Mouse (Mus musculus): ENCODE measurements at regions not wholly inside any gene's neighbourhood (a gene's known extent, or its start where the extent isn't known, plus 50 kb on each side); places are given as distances from the start of the nearest gene placed in this dataset.

GRCm38 (mm10) chr8:116837991-116838390 lies 83.3 kb downstream of the Cmc2 start:
- H3K36me3 ChIP-seq (ENCODE audit: control insufficient read depth, insufficient read depth, low read length): no peaks in the 10 kb centered on the region
- no peak overlapping the region for H3K9ac ChIP-seq (ENCODE audit: low read length)
- no peak overlapping the region for H3K4me3 ChIP-seq (ENCODE audit: low read depth, low read length)
- DNase-seq (ENCODE audit: low spot score): peak; percentile 5
- WGBS: 64% methylated on average over 2 of the region's 2 CpGs
- H3K27me3 ChIP-seq (replicated peaks; ENCODE audit: control insufficient read depth, insufficient read depth, low read length): no peaks in the 10 kb centered on the region
- H3K4me2 ChIP-seq (ENCODE audit: low read length): no peak overlapping the region
- no peak overlapping the region for H3K27ac ChIP-seq (ENCODE audit: low read depth, low read length)
- no peaks in the 10 kb centered on the region for H3K9me3 ChIP-seq (replicated peaks; ENCODE audit: control insufficient read depth, low read length)
- no peaks in the 10 kb centered on the region for H3K4me1 ChIP-seq (ENCODE audit: control insufficient read depth, insufficient read depth, low read length)
- ATAC-seq: no peak

- WGBS: 93% methylated on average over 2 of the region's 2 CpGs
- no peak for DNase-seq (ENCODE audit: low spot score)
These were observed 89.1 kb downstream of the Cmc2 start for GRCm38 (mm10) chr8:116832181-116832580.

GRCm38 (mm10) chr8:116829631-116830030 lies 91.6 kb downstream of the Cmc2 start:
- WGBS: 90% methylated on average over 3 of the region's 3 CpGs
- Histone ChIP-seq H3K9me3 (replicated peaks; ENCODE audit: control insufficient read depth, low read length) (no peaks in the 10 kb centered on the region; the same call in 1 of the 2 replicates), H3K4me1 (ENCODE audit: control insufficient read depth, insufficient read depth, low read length) (no peaks in the 10 kb centered on the region), H3K36me3 (ENCODE audit: control insufficient read depth, insufficient read depth, low read length) (no peaks in the 10 kb centered on the region), H3K9ac (ENCODE audit: low read length) (no peak overlapping the region), H3K4me3 (ENCODE audit: low read depth, low read length) (no peak overlapping the region), H3K27me3 (replicated peaks; ENCODE audit: control insufficient read depth, insufficient read depth, low read length) (no peaks in the 10 kb centered on the region), H3K27ac (ENCODE audit: low read depth, low read length) (no peak overlapping the region), H3K4me2 (ENCODE audit: low read length) (no peak overlapping the region)
- no peak for ATAC-seq
- DNase-seq (ENCODE audit: low spot score): no peak

More at GRCm38 (mm10) chr8:116832181-116832580, 89.1 kb downstream of the Cmc2 start:
- H3K4me3 ChIP-seq (ENCODE audit: low read depth, low read length): no peak overlapping the region
- H3K9me3 ChIP-seq (replicated peaks; ENCODE audit: control insufficient read depth, low read length): no peaks in the 10 kb centered on the region; the same call in 1 of the 2 replicates
- no peaks in the 10 kb centered on the region for H3K27me3 ChIP-seq (replicated peaks; ENCODE audit: control insufficient read depth, insufficient read depth, low read length)
- no peak overlapping the region for H3K4me2 ChIP-seq (ENCODE audit: low read length)
- ATAC-seq: no peak
- no peaks in the 10 kb centered on the region for H3K36me3 ChIP-seq (ENCODE audit: control insufficient read depth, insufficient read depth, low read length)
- H3K4me1 ChIP-seq (ENCODE audit: control insufficient read depth, insufficient read depth, low read length): no peaks in the 10 kb centered on the region
- H3K9ac ChIP-seq (ENCODE audit: low read length): no peak overlapping the region
- no peak overlapping the region for H3K27ac ChIP-seq (ENCODE audit: low read depth, low read length)

GRCm38 (mm10) chr8:116828220-116828619 lies 93.0 kb downstream of the Cmc2 start:
- Histone ChIP-seq H3K4me2 (ENCODE audit: low read length) (no peak overlapping the region), H3K4me1 (ENCODE audit: control insufficient read depth, insufficient read depth, low read length) (no peaks in the 10 kb centered on the region), H3K4me3 (ENCODE audit: low read depth, low read length) (no peak overlapping the region), H3K9ac (ENCODE audit: low read length) (no peak overlapping the region), H3K27ac (ENCODE audit: low read depth, low read length) (no peak overlapping the region), H3K36me3 (ENCODE audit: control insufficient read depth, insufficient read depth, low read length) (no peaks in the 10 kb centered on the region), H3K27me3 (replicated peaks; ENCODE audit: control insufficient read depth, insufficient read depth, low read length) (no peaks in the 10 kb centered on the region), H3K9me3 (replicated peaks; ENCODE audit: control insufficient read depth, low read length) (no peaks in the 10 kb centered on the region; the same call in 1 of the 2 replicates)
- 92% methylated on average over 8 of the region's 8 CpGs for WGBS
- no peak for ATAC-seq
- DNase-seq (ENCODE audit: low spot score): no peak

- Histone ChIP-seq H3K4me3 (ENCODE audit: low read depth, low read length) (no peak overlapping the region), H3K27ac (ENCODE audit: low read depth, low read length) (no peak overlapping the region), H3K36me3 (ENCODE audit: control insufficient read depth, insufficient read depth, low read length) (no peaks in the 10 kb centered on the region), H3K27me3 (replicated peaks; ENCODE audit: control insufficient read depth, insufficient read depth, low read length) (no peaks in the 10 kb centered on the region), H3K4me2 (ENCODE audit: low read length) (no peak overlapping the region), H3K9ac (ENCODE audit: low read length) (no peak overlapping the region), H3K4me1 (ENCODE audit: control insufficient read depth, insufficient read depth, low read length) (no peaks in the 10 kb centered on the region), H3K9me3 (replicated peaks; ENCODE audit: control insufficient read depth, low read length) (no peaks in the 10 kb centered on the region; the same call in 1 of the 2 replicates)
- WGBS: 95% methylated on average over 13 of the region's 13 CpGs
- DNase-seq (ENCODE audit: low spot score) (no peak), ATAC-seq (no peak)
These were observed 94.1 kb downstream of the Cmc2 start for GRCm38 (mm10) chr8:116827141-116827540.

- Histone ChIP-seq H3K4me3 (ENCODE audit: low read depth, low read length) (no peak overlapping the region), H3K36me3 (ENCODE audit: control insufficient read depth, insufficient read depth, low read length) (no peaks in the 10 kb centered on the region), H3K9me3 (replicated peaks; ENCODE audit: control insufficient read depth, low read length) (no peaks in the 10 kb centered on the region), H3K27me3 (replicated peaks; ENCODE audit: control insufficient read depth, insufficient read depth, low read length) (no peaks in the 10 kb centered on the region), H3K27ac (ENCODE audit: low read depth, low read length) (no peak overlapping the region), H3K4me2 (ENCODE audit: low read length) (no peak overlapping the region), H3K4me1 (ENCODE audit: control insufficient read depth, insufficient read depth, low read length) (no peaks in the 10 kb centered on the region), H3K9ac (ENCODE audit: low read length) (no peak overlapping the region)
- ATAC-seq (no peak), DNase-seq (ENCODE audit: low spot score) (peak; percentile 38)
- WGBS: 64% methylated on average over 10 of the region's 10 CpGs
These were observed 81.5 kb upstream of the Cdyl2 start for GRCm38 (mm10) chr8:116814118-116814851.

- H3K9me3 ChIP-seq (replicated peaks; ENCODE audit: control insufficient read depth, low read length): no peaks in the 10 kb centered on the region
- no peaks in the 10 kb centered on the region for H3K27me3 ChIP-seq (replicated peaks; ENCODE audit: control insufficient read depth, insufficient read depth, low read length)
- DNase-seq (ENCODE audit: low spot score) (no peak), ATAC-seq (no peak)
- no peak overlapping the region for H3K9ac ChIP-seq (ENCODE audit: low read length)
- H3K4me2 ChIP-seq (ENCODE audit: low read length): no peak overlapping the region
- no peaks in the 10 kb centered on the region for H3K36me3 ChIP-seq (ENCODE audit: control insufficient read depth, insufficient read depth, low read length)
- H3K4me1 ChIP-seq (ENCODE audit: control insufficient read depth, insufficient read depth, low read length): no peaks in the 10 kb centered on the region
- no peak overlapping the region for H3K27ac ChIP-seq (ENCODE audit: low read depth, low read length)
- WGBS: 95% methylated on average over 32 of the region's 32 CpGs
- H3K4me3 ChIP-seq (ENCODE audit: low read depth, low read length): no peak overlapping the region
These were observed 68.5 kb upstream of the Cdyl2 start for GRCm38 (mm10) chr8:116801313-116801712.

- no peak for DNase-seq (ENCODE audit: low spot score)
- no peaks in the 10 kb centered on the region for H3K9me3 ChIP-seq (replicated peaks; ENCODE audit: control insufficient read depth, low read length)
- no peaks in the 10 kb centered on the region for H3K27me3 ChIP-seq (replicated peaks; ENCODE audit: control insufficient read depth, insufficient read depth, low read length)
- no peaks in the 10 kb centered on the region for H3K36me3 ChIP-seq (ENCODE audit: control insufficient read depth, insufficient read depth, low read length)
- WGBS: 90% methylated on average over 14 of the region's 14 CpGs
- H3K4me2 ChIP-seq (ENCODE audit: low read length): no peak overlapping the region
- H3K4me1 ChIP-seq (ENCODE audit: control insufficient read depth, insufficient read depth, low read length): no peaks in the 10 kb centered on the region
- H3K9ac ChIP-seq (ENCODE audit: low read length): no peak overlapping the region
- ATAC-seq: no peak
- no peak overlapping the region for H3K27ac ChIP-seq (ENCODE audit: low read depth, low read length)
- H3K4me3 ChIP-seq (ENCODE audit: low read depth, low read length): no peak overlapping the region
These were observed 67.8 kb upstream of the Cdyl2 start for GRCm38 (mm10) chr8:116800636-116801035.

GRCm38 (mm10) chr8:116798981-116799380 lies 66.2 kb upstream of the Cdyl2 start:
- Histone ChIP-seq H3K27ac (ENCODE audit: low read depth, low read length) (no peak overlapping the region), H3K27me3 (replicated peaks; ENCODE audit: control insufficient read depth, insufficient read depth, low read length) (no peaks in the 10 kb centered on the region), H3K4me3 (ENCODE audit: low read depth, low read length) (no peak overlapping the region), H3K9me3 (replicated peaks; ENCODE audit: control insufficient read depth, low read length) (no peaks in the 10 kb centered on the region), H3K9ac (ENCODE audit: low read length) (no peak overlapping the region), H3K4me2 (ENCODE audit: low read length) (no peak overlapping the region), H3K36me3 (ENCODE audit: control insufficient read depth, insufficient read depth, low read length) (no peaks in the 10 kb centered on the region), H3K4me1 (ENCODE audit: control insufficient read depth, insufficient read depth, low read length) (no peaks in the 10 kb centered on the region)
- DNase-seq (ENCODE audit: low spot score) (no peak), ATAC-seq (no peak)
- WGBS: 88% methylated on average over 4 of the region's 4 CpGs

All from forebrain, embryonic 14.5 days (tissue).